ENCODE assay signal across 8 mouse cellular contexts in genomic region chr14:62836926-62837640, GRCm38 (mm10). TPM values are rescaled to one million over a fixed set of nuclear protein-coding genes. Genes with fewer than 3 reads are reported as not detected.
A peak's percentile ranks its signal among the peaks of the same experiment; 100 is the strongest.
DNase-seq lines count a peak whose midpoint lies in the region; ATAC-seq and TF ChIP-seq lines count a peak whose summit lies in the region.

No protein-coding gene starts in this region.

- peaks cover 11% of the 10 kb centered on the region for H3K4me1 ChIP-seq in embryonic facial prominence, embryonic 13.5 days
- peaks cover 2% of the 10 kb centered on the region for H3K4me1 ChIP-seq in kidney, adult 2 months (ENCODE audit: control insufficient read depth, insufficient read depth, low read length)
- peaks cover 12% of the 10 kb centered on the region for H3K4me1 ChIP-seq in limb, embryonic 12.5 days (replicated peaks)
- H3K4me1 ChIP-seq in midbrain, embryonic 15.5 days: peaks cover 22% of the 10 kb centered on the region
- peaks cover 6% of the 10 kb centered on the region for H3K4me1 ChIP-seq in spleen, adult 2 months (ENCODE audit: control insufficient read depth, insufficient read depth, insufficient read length)

- H3K27me3 ChIP-seq in embryonic facial prominence, embryonic 13.5 days: no peaks in the 10 kb centered on the region
- no peaks in the 10 kb centered on the region for H3K27me3 ChIP-seq in kidney, adult 2 months (replicated peaks; ENCODE audit: control insufficient read depth, insufficient read depth, low read length)
- no peaks in the 10 kb centered on the region for H3K27me3 ChIP-seq in limb, embryonic 12.5 days
- no peaks in the 10 kb centered on the region for H3K27me3 ChIP-seq in midbrain, embryonic 15.5 days (replicated peaks)
- no peaks in the 10 kb centered on the region for H3K27me3 ChIP-seq in spleen, adult 2 months (ENCODE audit: control insufficient read depth, insufficient read depth, low read length)

- H3K9me3 ChIP-seq in embryonic facial prominence, embryonic 13.5 days: no peaks in the 10 kb centered on the region
- H3K9me3 ChIP-seq in limb, embryonic 12.5 days: 0 out of 2 replicates have a peak, but pooled peaks cover 5% of the 10 kb centered on the region
- no peaks in the 10 kb centered on the region for H3K9me3 ChIP-seq in midbrain, embryonic 15.5 days

- H3K9ac ChIP-seq in embryonic facial prominence, embryonic 13.5 days: peak overlapping the region; percentile 65
- H3K9ac ChIP-seq in limb, embryonic 12.5 days (replicated peaks): no peak overlapping the region; the same call in 1 of the 2 replicates
- H3K9ac ChIP-seq in midbrain, embryonic 15.5 days: peak overlapping the region; percentile 53

- peak; percentile 99 for DNase-seq in 3134 (ENCODE audit: extremely low read depth, insufficient read length, low spot score)
- peak; percentile 96 to 97 for DNase-seq in adrenal gland, postnatal 36 days
- DNase-seq in heart, adult 18-20 months: peak; percentile 97 to 99
- DNase-seq in kidney, adult 2 months: peak; percentile 99
- DNase-seq in spleen, adult 2 months (ENCODE audit: low read depth in 1 of 2, low spot score in 2 of 2): peak; percentile 97 to 98

- peaks cover 6% of the 10 kb centered on the region; the same call in 1 of the 2 replicates for H3K36me3 ChIP-seq in embryonic facial prominence, embryonic 13.5 days
- no peaks in the 10 kb centered on the region for H3K36me3 ChIP-seq in kidney, adult 2 months (ENCODE audit: control insufficient read depth, insufficient read depth, low read length)
- H3K36me3 ChIP-seq in limb, embryonic 12.5 days: peaks cover 9% of the 10 kb centered on the region; the same call in 1 of the 2 replicates
- H3K36me3 ChIP-seq in midbrain, embryonic 15.5 days (replicated peaks): no peaks in the 10 kb centered on the region
- H3K36me3 ChIP-seq in spleen, adult 2 months (ENCODE audit: control insufficient read depth, insufficient read depth, low read length): no peaks in the 10 kb centered on the region

- whole genome bisulfite sequencing in embryonic facial prominence, embryonic 13.5 days: under 1% methylated on average over 37 of the region's 37 CpGs
- under 1% methylated on average over 37 of the region's 37 CpGs for WGBS in kidney, adult 2 months
- under 1% methylated on average over 37 of the region's 37 CpGs for WGBS in limb, embryonic 12.5 days
- WGBS in midbrain, embryonic 15.5 days: under 1% methylated on average over 37 of the region's 37 CpGs
- under 1% methylated on average over 37 of the region's 37 CpGs for WGBS in spleen, adult 2 months

- peak; percentile 94 for TF ChIP-seq CTCF in kidney, adult 2 months (conservative IDR thresholded peaks at IDR 0.05; ENCODE audit: insufficient read depth, insufficient read length, low read depth, low read length)
- TF ChIP-seq CTCF in spleen, adult 2 months (IDR thresholded peaks at IDR 0.05; ENCODE audit: extremely low read depth, insufficient read depth, insufficient read length, insufficient replicate concordance): peak; percentile 86

- TF ChIP-seq POLR2A in kidney, adult 2 months (IDR thresholded peaks at IDR 0.05; ENCODE audit: low read depth, low read length): no peak
- no peak for TF ChIP-seq POLR2A in spleen, adult 2 months (IDR thresholded peaks at IDR 0.05; ENCODE audit: low read depth, low read length)

- peak overlapping the region; percentile 63 for H3K27ac ChIP-seq in embryonic facial prominence, embryonic 13.5 days
- peak overlapping the region; percentile 25; the same call in 1 of the 2 replicates for H3K27ac ChIP-seq in kidney, adult 2 months (ENCODE audit: insufficient read depth, low read depth, low read length)
- peak overlapping the region; percentile 18 for H3K27ac ChIP-seq in limb, embryonic 12.5 days
- peak overlapping the region; percentile 89 for H3K27ac ChIP-seq in midbrain, embryonic 15.5 days
- peak overlapping the region; percentile 34 for H3K27ac ChIP-seq in spleen, adult 2 months (ENCODE audit: insufficient read depth, low read length)

- peak overlapping the region; percentile 64 for H3K4me2 ChIP-seq in embryonic facial prominence, embryonic 13.5 days
- H3K4me2 ChIP-seq in limb, embryonic 12.5 days: peak overlapping the region; percentile 70
- H3K4me2 ChIP-seq in midbrain, embryonic 15.5 days: peak overlapping the region; percentile 65

- peak overlapping the region; percentile 85 for H3K4me3 ChIP-seq in embryonic facial prominence, embryonic 13.5 days
- peak overlapping the region; percentile 25; the same call in 1 of the 2 replicates for H3K4me3 ChIP-seq in kidney, adult 2 months (ENCODE audit: insufficient read depth, low read depth, low read length)
- peak overlapping the region; percentile 84 for H3K4me3 ChIP-seq in limb, embryonic 12.5 days (replicated peaks)
- H3K4me3 ChIP-seq in midbrain, embryonic 15.5 days: peak overlapping the region; percentile 82
- H3K4me3 ChIP-seq in spleen, adult 2 months (ENCODE audit: extremely low read depth, insufficient read depth, insufficient read length): peak overlapping the region; percentile 41; the same call in 1 of the 2 replicates

- ATAC-seq in embryonic facial prominence, embryonic 13.5 days (ENCODE audit: insufficient number of reproducible peaks, insufficient read depth, low FRiP score, low TSS enrichment, low read depth): peak; percentile 95
- peak; percentile 97 for ATAC-seq in limb, embryonic 12.5 days (ENCODE audit: insufficient number of reproducible peaks, insufficient read depth, low FRiP score, low TSS enrichment, low read depth)
- ATAC-seq in midbrain, embryonic 15.5 days (replicated peaks): peak; percentile 96

RNA-seq across cellular contexts. Expression of gene Wdfy2, which starts 0.4 kb away (rescaled TPM):
- 10 to 100 TPM; 33.4 to 41.0 TPM for total RNA-seq in adrenal gland, postnatal 36 days (2021)
- 7.4 and 9.2 TPM in 2 replicates for polyA plus RNA-seq in embryonic facial prominence, embryonic 13.5 days (2015; fragmentation: Nextera tagmentation; extraction: Ambion mirVana)
- 1 to 10 TPM; 6.4 to 6.9 TPM for total RNA-seq in heart, adult 18-20 months (2021)
- polyA plus RNA-seq in kidney, adult 2 months (2012; rRNA removed): 7.7 and 8.3 TPM in 2 replicates
- 11.4 and 11.8 TPM in 2 replicates for polyA plus RNA-seq in limb, embryonic 12.5 days (2016; fragmentation: Nextera tagmentation; extraction: Ambion mirVana)
- polyA plus RNA-seq in midbrain, embryonic 15.5 days (2015; fragmentation: Nextera tagmentation; extraction: Ambion mirVana): 7.6 and 8.1 TPM in 2 replicates
- polyA plus RNA-seq in spleen, adult 2 months (2012; rRNA removed): 7.7 and 9.5 TPM in 2 replicates

Comparison
In these comparisons a context has a peak if more than half of its experiments do, and no peak if none do; other contexts are left out.
1. Peak in every context shown above with its lines: DNase-seq, ATAC-seq, H3K4me3 ChIP-seq and H3K27ac ChIP-seq.
2. H3K27ac ChIP-seq: peak in every context shown above with its lines; median percentile 89 in midbrain, embryonic 15.5 days; 63 in embryonic facial prominence, embryonic 13.5 days; 34 in spleen, adult 2 months; 25 in kidney, adult 2 months; 18 in limb, embryonic 12.5 days.
3. H3K4me3 ChIP-seq: peak in every context shown above with its lines; median percentile 85 in embryonic facial prominence, embryonic 13.5 days; 84 in limb, embryonic 12.5 days; 82 in midbrain, embryonic 15.5 days; 41 in spleen, adult 2 months; 25 in kidney, adult 2 months.